Mouse (Mus musculus): Measurements from ENCODE around the gene Tead2. TPM values are rescaled to one million over a fixed set of nuclear protein-coding genes. Genes with fewer than 3 reads are reported as not detected.

Gene Tead2
- polyA plus RNA-seq, 1 experiment from 2014 or later = 28.9 TPM

DNA sequence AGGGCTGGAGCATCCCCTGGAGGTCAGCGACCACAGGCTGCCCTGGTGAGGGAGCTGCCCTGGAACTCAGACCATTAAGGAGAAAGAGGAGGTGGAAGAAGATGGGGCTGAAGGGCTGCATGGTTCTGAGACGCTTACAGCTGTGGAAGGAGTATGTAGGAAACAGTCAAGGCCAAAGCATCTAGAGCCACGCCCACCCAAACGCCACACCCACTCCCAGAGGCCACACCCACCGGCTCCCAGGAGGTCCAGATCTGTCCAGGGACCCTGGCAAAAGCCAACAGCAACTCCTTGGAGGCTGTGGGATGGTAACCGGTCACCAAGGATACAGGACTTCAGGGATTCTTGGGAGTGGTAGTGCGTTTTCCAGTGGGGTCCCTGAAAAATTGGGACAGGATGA is 37.0 kb upstream of the Tead2 start:
- no peak for ATAC-seq (ENCODE audit: low FRiP score)
- peaks cover 34% of the 10 kb centered on the region for H3K4me1 ChIP-seq
- no peak overlapping the region for H3K27ac ChIP-seq (replicated peaks)
- no peak overlapping the region for H3K9ac ChIP-seq (replicated peaks)
- no peak overlapping the region for H3K4me2 ChIP-seq
- WGBS = 19% methylated on average over 7 of the region's 7 CpGs
- H3K27me3 ChIP-seq (replicated peaks) = peaks cover 98% of the 10 kb centered on the region
- H3K36me3 ChIP-seq = no peaks in the 10 kb centered on the region
- no peaks in the 10 kb centered on the region for H3K9me3 ChIP-seq (replicated peaks)
- no peak overlapping the region for H3K4me3 ChIP-seq (replicated peaks)

DNA sequence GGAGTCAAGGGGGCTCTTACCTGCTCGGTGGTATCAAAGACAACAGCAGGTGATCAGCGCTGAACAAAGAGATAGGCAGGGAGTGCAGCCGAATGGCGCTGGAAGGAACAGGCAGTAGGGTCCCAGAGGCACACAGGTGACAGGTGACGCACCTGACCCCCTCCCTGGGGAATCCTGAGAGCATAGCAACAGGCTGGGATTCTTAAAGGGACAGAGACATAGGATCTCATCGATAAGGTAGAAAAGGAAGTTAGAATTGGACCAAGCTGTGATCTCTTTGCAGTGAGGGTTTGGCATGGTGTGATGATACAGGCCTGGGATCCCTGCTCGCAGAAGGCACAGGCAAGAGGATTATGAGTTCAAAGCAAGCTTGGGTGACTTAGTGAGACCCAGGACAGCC is 36.1 kb upstream of the Tead2 start, which contains the start of gene Gfy:
Gene Gfy (minus strand): TSS at position 101 of the 400 bp plus-strand sequence.
- Histone ChIP-seq H3K36me3 (no peaks in the 10 kb centered on the region), H3K9me3 (replicated peaks) (no peaks in the 10 kb centered on the region), H3K4me1 (peaks cover 34% of the 10 kb centered on the region), H3K27me3 (replicated peaks) (peaks cover 99% of the 10 kb centered on the region), H3K9ac (replicated peaks) (no peak within 1 kb of the TSS), H3K4me3 (replicated peaks) (no peak within 1 kb of the TSS), H3K4me2 (no peak within 1 kb of the TSS), H3K27ac (replicated peaks) (no peak within 1 kb of the TSS)
- no peak for ATAC-seq (ENCODE audit: low FRiP score)
- 32% methylated on average over 7 of the region's 7 CpGs for WGBS

DNA sequence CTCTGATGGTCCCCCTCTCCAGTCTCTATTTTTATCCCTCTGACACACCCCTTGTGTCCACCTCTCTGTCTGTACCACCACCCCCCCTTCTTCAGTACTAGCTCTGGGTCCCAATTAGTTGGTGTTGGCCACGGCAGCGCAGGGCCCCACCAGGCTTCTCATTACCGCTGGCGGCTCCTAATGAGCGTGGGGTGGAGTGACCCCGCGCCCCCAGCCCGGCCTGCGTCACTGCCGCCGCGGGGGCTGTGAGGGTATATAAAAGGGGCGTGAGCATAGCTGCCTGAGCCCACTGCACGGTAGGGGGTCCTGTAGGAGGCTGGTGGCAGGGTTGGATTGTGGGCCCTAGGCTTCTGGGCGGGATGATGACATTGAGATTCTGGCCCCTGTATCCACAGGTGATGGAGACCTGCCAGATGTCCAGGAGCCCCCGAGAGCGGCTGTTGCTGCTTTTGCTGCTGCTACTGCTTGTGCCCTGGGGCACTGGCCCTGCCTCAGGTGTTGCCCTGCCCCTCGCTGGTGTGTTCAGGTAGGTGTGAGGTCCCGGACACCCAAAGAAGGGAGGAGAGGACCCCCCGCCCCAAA is 34.6 kb upstream of the Tead2 start, which contains the start of gene Pth2:
Gene Pth2 (plus strand): TSS at position 100 of the 582 bp plus-strand sequence.
- Histone ChIP-seq H3K4me3 (replicated peaks) (peak within 1 kb of the TSS; percentile 38), H3K27me3 (replicated peaks) (peaks cover 97% of the 10 kb centered on the region), H3K4me2 (peak within 1 kb of the TSS; percentile 68), H3K4me1 (peaks cover 26% of the 10 kb centered on the region), H3K9ac (replicated peaks) (no peak within 1 kb of the TSS; the same call in 1 of the 2 replicates), H3K9me3 (replicated peaks) (no peaks in the 10 kb centered on the region), H3K36me3 (no peaks in the 10 kb centered on the region), H3K27ac (replicated peaks) (no peak within 1 kb of the TSS)
- ATAC-seq (ENCODE audit: low FRiP score) = no peak
- 9% methylated on average over 20 of the region's 20 CpGs for WGBS

GRCm38 (mm10) chr7:45181540-45181939 is 34.0 kb upstream of the Tead2 start:
- Histone ChIP-seq H3K4me2 (peak overlapping the region; percentile 68), H3K4me3 (replicated peaks) (peak overlapping the region; percentile 38), H3K4me1 (peaks cover 21% of the 10 kb centered on the region), H3K36me3 (no peaks in the 10 kb centered on the region), H3K27me3 (replicated peaks) (peaks cover 95% of the 10 kb centered on the region), H3K9ac (replicated peaks) (no peak overlapping the region; the same call in 1 of the 2 replicates), H3K9me3 (replicated peaks) (no peaks in the 10 kb centered on the region), H3K27ac (replicated peaks) (no peak overlapping the region)
- no peak for ATAC-seq (ENCODE audit: low FRiP score)
- 2% methylated on average over 35 of the region's 35 CpGs for WGBS

- Histone ChIP-seq H3K27ac (replicated peaks) (no peak overlapping the region), H3K4me1 (peaks cover 20% of the 10 kb centered on the region), H3K36me3 (no peaks in the 10 kb centered on the region), H3K9ac (replicated peaks) (no peak overlapping the region), H3K4me3 (replicated peaks) (peak overlapping the region; percentile 38), H3K27me3 (replicated peaks) (peaks cover 95% of the 10 kb centered on the region), H3K4me2 (peak overlapping the region; percentile 68), H3K9me3 (replicated peaks) (no peaks in the 10 kb centered on the region)
- ATAC-seq (ENCODE audit: low FRiP score) = peak; percentile 86
- WGBS = under 1% methylated on average over 34 of the region's 34 CpGs
These were observed 33.4 kb upstream of the Tead2 start for GRCm38 (mm10) chr7:45182199-45182601.

GRCm38 (mm10) chr7:45182606-45183005 is 32.9 kb upstream of the Tead2 start:
- ATAC-seq (ENCODE audit: low FRiP score) = no peak; the same call in 1 of the 2 replicates
- H3K27ac ChIP-seq (replicated peaks) = no peak overlapping the region
- H3K4me2 ChIP-seq = peak overlapping the region; percentile 68
- H3K4me1 ChIP-seq = peaks cover 20% of the 10 kb centered on the region
- H3K27me3 ChIP-seq (replicated peaks) = peaks cover 91% of the 10 kb centered on the region
- H3K4me3 ChIP-seq (replicated peaks) = peak overlapping the region; percentile 38
- no peak overlapping the region for H3K9ac ChIP-seq (replicated peaks)
- H3K9me3 ChIP-seq (replicated peaks) = no peaks in the 10 kb centered on the region
- 16% methylated on average over 11 of the region's 11 CpGs for WGBS
- no peaks in the 10 kb centered on the region for H3K36me3 ChIP-seq

- no peaks in the 10 kb centered on the region for H3K36me3 ChIP-seq
- H3K9ac ChIP-seq (replicated peaks) = no peak overlapping the region
- no peak overlapping the region for H3K4me2 ChIP-seq
- H3K9me3 ChIP-seq (replicated peaks) = no peaks in the 10 kb centered on the region
- no peak overlapping the region for H3K27ac ChIP-seq (replicated peaks)
- 66% methylated on average over 7 of the region's 7 CpGs for WGBS
- H3K4me1 ChIP-seq = peaks cover 20% of the 10 kb centered on the region
- H3K4me3 ChIP-seq (replicated peaks) = no peak overlapping the region
- peaks cover 83% of the 10 kb centered on the region for H3K27me3 ChIP-seq (replicated peaks)
- no peak for ATAC-seq (ENCODE audit: low FRiP score)
These were observed 31.9 kb upstream of the Tead2 start for GRCm38 (mm10) chr7:45183672-45184071.

- Histone ChIP-seq H3K4me1 (peaks cover 20% of the 10 kb centered on the region), H3K9me3 (replicated peaks) (no peaks in the 10 kb centered on the region), H3K27me3 (replicated peaks) (peaks cover 74% of the 10 kb centered on the region), H3K36me3 (no peaks in the 10 kb centered on the region), H3K27ac (replicated peaks) (no peak overlapping the region), H3K4me3 (replicated peaks) (no peak overlapping the region), H3K9ac (replicated peaks) (no peak overlapping the region), H3K4me2 (no peak overlapping the region)
- 71% methylated on average over 7 of the region's 7 CpGs for WGBS
- ATAC-seq (ENCODE audit: low FRiP score) = no peak
These were observed 29.6 kb upstream of the Tead2 start for GRCm38 (mm10) chr7:45185921-45186320.

- no peaks in the 10 kb centered on the region for H3K36me3 ChIP-seq
- H3K9me3 ChIP-seq (replicated peaks) = no peaks in the 10 kb centered on the region
- WGBS = 59% methylated on average over 16 of the region's 16 CpGs
- no peak overlapping the region for H3K4me3 ChIP-seq (replicated peaks)
- peaks cover 37% of the 10 kb centered on the region for H3K27me3 ChIP-seq (replicated peaks)
- no peak overlapping the region for H3K4me2 ChIP-seq
- no peak overlapping the region for H3K27ac ChIP-seq (replicated peaks)
- H3K4me1 ChIP-seq = no peaks in the 10 kb centered on the region
- H3K9ac ChIP-seq (replicated peaks) = no peak overlapping the region
- no peak for ATAC-seq (ENCODE audit: low FRiP score)
These were observed 26.0 kb upstream of the Tead2 start for GRCm38 (mm10) chr7:45189600-45189999.

DNA sequence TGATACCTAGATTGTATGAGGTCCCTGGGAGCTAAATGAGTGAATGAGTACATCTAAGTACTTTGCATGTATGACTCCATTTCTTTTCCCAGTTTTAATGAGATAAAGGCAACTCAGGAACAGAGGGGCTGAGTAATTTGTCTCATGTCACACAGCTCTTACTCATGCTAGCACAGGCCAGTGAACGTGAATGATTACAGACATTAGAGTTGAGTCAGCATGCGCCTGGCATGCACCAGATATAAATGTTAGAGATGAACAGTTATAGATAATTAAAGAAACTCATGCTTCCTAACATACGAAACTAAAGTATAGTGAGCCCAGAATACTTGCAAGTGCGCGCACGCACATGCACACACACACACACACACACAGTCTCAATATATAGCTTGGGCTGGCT is 25.4 kb upstream of the Tead2 start:
- no peak overlapping the region for H3K4me2 ChIP-seq
- H3K4me1 ChIP-seq = no peaks in the 10 kb centered on the region
- no peak overlapping the region for H3K9ac ChIP-seq (replicated peaks)
- H3K27ac ChIP-seq (replicated peaks) = no peak overlapping the region
- WGBS = 91% methylated on average over 6 of the region's 6 CpGs
- no peak overlapping the region for H3K4me3 ChIP-seq (replicated peaks)
- H3K9me3 ChIP-seq (replicated peaks) = no peaks in the 10 kb centered on the region
- no peaks in the 10 kb centered on the region for H3K36me3 ChIP-seq
- ATAC-seq (ENCODE audit: low FRiP score) = no peak
- H3K27me3 ChIP-seq (replicated peaks) = peaks cover 31% of the 10 kb centered on the region

GRCm38 (mm10) chr7:45191161-45191560 is 24.4 kb upstream of the Tead2 start:
- Histone ChIP-seq H3K36me3 (no peaks in the 10 kb centered on the region), H3K27ac (replicated peaks) (no peak overlapping the region), H3K4me3 (replicated peaks) (no peak overlapping the region), H3K9ac (replicated peaks) (no peak overlapping the region), H3K9me3 (replicated peaks) (no peaks in the 10 kb centered on the region), H3K4me1 (no peaks in the 10 kb centered on the region), H3K4me2 (no peak overlapping the region), H3K27me3 (replicated peaks) (peaks cover 25% of the 10 kb centered on the region)
- ATAC-seq (ENCODE audit: low FRiP score) = no peak
- 80% methylated on average over 2 of the region's 2 CpGs for WGBS

DNA sequence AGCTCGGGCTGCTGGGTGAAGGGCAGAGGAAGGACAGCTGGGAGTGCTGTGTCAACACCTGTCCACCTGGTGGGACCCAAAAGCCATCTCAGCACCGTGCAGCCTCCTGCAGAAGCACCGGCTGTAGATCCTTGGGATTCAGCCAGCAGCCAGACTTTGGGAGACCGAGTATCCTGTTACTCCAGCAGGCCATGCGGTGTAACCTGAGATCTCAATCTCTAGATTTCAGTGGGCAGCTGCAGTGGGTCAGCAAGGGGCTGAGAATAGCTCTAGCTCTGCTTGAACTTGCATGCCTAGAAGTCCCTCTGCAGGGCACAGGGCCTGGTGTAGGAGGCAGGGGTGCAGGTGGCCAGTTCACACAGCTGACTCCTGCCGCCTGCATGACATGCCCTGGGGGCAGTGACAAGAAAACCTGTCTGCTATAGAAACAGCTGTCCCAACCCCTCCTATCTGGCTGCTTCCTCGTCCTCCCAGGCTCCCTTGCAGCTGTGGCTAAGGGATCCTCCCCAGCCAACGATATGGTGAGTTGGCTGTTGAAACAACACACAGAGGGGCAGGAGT is 23.7 kb upstream of the Tead2 start:
- H3K4me1 ChIP-seq = no peaks in the 10 kb centered on the region
- no peak overlapping the region for H3K4me3 ChIP-seq (replicated peaks)
- H3K36me3 ChIP-seq = no peaks in the 10 kb centered on the region
- H3K27me3 ChIP-seq (replicated peaks) = peaks cover 21% of the 10 kb centered on the region
- no peak overlapping the region for H3K4me2 ChIP-seq
- no peak overlapping the region for H3K27ac ChIP-seq (replicated peaks)
- H3K9me3 ChIP-seq (replicated peaks) = no peaks in the 10 kb centered on the region
- no peak for ATAC-seq (ENCODE audit: low FRiP score)
- WGBS = 28% methylated on average over 8 of the region's 8 CpGs
- H3K9ac ChIP-seq (replicated peaks) = no peak overlapping the region

All from neural tube, embryonic 15.5 days (tissue).